Mouse (Mus musculus): ENCODE results near the gene Ankrd61. TPM values are rescaled to one million over a fixed set of nuclear protein-coding genes. Genes with fewer than 3 reads are reported as not detected.

Ankrd61 gene
- polyA plus RNA-seq, 1 experiment from 2014 or later, result 0.41 TPM

Other genes with a start within 250 kb of the Ankrd61 start
- 21.8 and 23.0 TPM in 2 replicates for gene Usp42, start 165.4 kb downstream of the Ankrd61 start, polyA plus RNA-seq (2015; fragmentation: Nextera tagmentation; extraction: Ambion mirVana)
- gene Eif2ak1, start 79.9 kb downstream of the Ankrd61 start, polyA plus RNA-seq (2015; fragmentation: Nextera tagmentation; extraction: Ambion mirVana), result 44.6 and 47.9 TPM in 2 replicates
- 92.4 and 94.6 TPM in 2 replicates for gene Aimp2, start 12.2 kb upstream of the Ankrd61 start, polyA plus RNA-seq (2015; fragmentation: Nextera tagmentation; extraction: Ambion mirVana)
- gene Pms2, start 12.3 kb upstream of the Ankrd61 start, polyA plus RNA-seq (2015; fragmentation: Nextera tagmentation; extraction: Ambion mirVana), result 24.0 and 25.9 TPM in 2 replicates
- gene Gm42421, start 30.5 kb upstream of the Ankrd61 start, polyA plus RNA-seq (2015; fragmentation: Nextera tagmentation; extraction: Ambion mirVana), result 1.9 and 2.3 TPM in 2 replicates
- gene Rsph10b, start 35.4 kb upstream of the Ankrd61 start, polyA plus RNA-seq (2015; fragmentation: Nextera tagmentation; extraction: Ambion mirVana), result 5.4 and 6.2 TPM in 2 replicates
- gene Ccz1, start 117.2 kb upstream of the Ankrd61 start, polyA plus RNA-seq (2015; fragmentation: Nextera tagmentation; extraction: Ambion mirVana), result 73.6 and 78.4 TPM in 2 replicates
- 0.59 TPM in 1 of 2 replicates, not detected in the other for gene Ocm, start 129.0 kb upstream of the Ankrd61 start, polyA plus RNA-seq (2015; fragmentation: Nextera tagmentation; extraction: Ambion mirVana)
- 9.1 TPM in 2 replicates for gene Lmtk2, start 202.8 kb upstream of the Ankrd61 start, polyA plus RNA-seq (2015; fragmentation: Nextera tagmentation; extraction: Ambion mirVana)

Measured in hindbrain, embryonic 16.5 days (tissue).